Mouse (Mus musculus) thymus, postnatal 4 days (tissue): Measurements from ENCODE around the gene Slc26a10.
"Not testable (repeated sequence)": the region's sequence is repeated elsewhere in the genome, so short reads cannot be mapped to it uniquely, and the experiment has no call there.

Experiments used
- DNase-seq: peaks from one replicate; pipeline ENCODE4 v3.0.0; 2021

The Slc26a10 gene

GRCm38 (mm10) chr10:127160081-127160480 lies 20.4 kb downstream of the Slc26a10 start:
- no peak for DNase-seq

DNA sequence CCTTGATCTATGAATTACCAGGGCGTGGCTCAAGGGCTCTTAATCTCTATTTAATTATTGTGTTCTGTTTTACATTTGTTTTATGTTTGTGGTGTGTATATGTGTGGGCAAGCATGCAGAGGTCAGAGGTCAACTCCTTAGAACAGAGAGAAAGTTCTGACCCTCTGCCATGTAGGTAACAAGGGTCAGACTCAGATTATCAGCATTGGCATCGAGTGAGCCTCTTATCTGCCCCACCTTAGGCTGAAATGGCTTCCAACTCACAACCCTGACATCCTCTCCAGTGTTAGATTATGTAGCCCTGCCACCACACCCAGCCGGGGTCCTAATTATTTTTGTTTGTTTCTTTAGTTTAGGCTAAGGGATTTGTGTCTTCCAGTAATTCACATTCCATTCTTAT lies 22.0 kb downstream of the Slc26a10 start:
- DNase-seq = no peak

- DNase-seq = no peak
These were observed 23.9 kb downstream of the Slc26a10 start for GRCm38 (mm10) chr10:127156511-127156910.

DNA sequence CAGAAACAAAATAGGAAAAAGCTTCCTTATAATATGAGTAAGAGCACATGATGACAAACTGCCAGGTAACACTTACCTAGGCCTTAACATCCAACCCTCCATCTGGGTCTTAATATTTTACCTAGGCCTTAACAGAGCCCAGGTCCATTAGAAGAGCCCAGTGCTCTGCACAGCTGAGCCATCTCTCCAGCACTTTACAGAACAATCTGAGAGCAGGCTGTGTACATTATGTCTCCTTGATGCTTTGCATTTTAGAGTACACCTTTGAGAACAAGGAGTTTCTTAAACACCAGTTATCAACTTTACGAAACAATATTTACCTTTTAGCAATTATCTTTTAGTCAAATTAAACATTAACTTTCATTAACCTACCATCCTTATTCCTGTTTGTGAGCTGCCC lies 24.4 kb downstream of the Slc26a10 start:
- no peak for DNase-seq

- no peak for DNase-seq
These were observed 25.8 kb downstream of the Slc26a10 start for GRCm38 (mm10) chr10:127154652-127155051.

DNA sequence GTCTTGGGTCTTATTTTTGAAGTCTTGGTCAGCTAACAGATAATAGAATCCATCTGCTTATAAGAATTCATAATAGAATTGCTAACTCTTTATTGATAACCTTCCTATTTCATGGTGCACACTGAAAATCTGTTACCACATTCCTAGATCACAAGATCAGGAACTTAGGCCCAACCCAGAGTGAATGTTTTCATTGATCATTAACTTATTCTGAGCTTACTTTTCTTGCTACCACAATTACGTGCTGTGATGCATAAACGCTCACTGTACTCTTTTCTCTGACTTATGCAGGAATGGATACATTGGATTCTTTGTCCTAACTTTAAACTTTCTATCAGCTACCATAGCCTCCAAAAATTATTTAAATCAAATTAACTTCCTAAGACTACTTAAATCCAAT lies 26.2 kb downstream of the Slc26a10 start:
- DNase-seq = no peak

DNA sequence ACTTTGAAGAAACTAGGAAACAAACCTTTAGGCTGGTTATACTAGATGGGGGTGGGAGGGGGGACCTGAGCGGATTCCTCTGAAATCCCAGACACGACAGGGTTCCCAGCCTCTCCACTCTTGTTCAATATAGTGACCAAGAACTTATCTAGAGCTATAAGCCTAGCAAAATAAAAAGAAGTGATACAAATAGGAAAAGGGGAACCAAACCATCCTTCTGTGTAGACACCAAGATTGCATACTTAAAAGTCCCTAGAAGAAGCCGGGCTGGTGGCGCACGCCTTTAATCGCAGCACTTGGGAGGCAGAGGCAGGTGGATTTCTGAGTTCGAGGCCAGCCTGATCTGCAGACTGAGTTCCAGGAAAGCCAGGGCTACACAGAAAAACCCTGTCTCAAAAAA lies 27.1 kb downstream of the Slc26a10 start:
- no peak for DNase-seq

GRCm38 (mm10) chr10:127152556-127152955 lies 27.9 kb downstream of the Slc26a10 start:
- not testable (repeated sequence) for DNase-seq

- not testable (repeated sequence) for DNase-seq
These were observed 29.2 kb downstream of the Slc26a10 start for GRCm38 (mm10) chr10:127151233-127151632.

DNA sequence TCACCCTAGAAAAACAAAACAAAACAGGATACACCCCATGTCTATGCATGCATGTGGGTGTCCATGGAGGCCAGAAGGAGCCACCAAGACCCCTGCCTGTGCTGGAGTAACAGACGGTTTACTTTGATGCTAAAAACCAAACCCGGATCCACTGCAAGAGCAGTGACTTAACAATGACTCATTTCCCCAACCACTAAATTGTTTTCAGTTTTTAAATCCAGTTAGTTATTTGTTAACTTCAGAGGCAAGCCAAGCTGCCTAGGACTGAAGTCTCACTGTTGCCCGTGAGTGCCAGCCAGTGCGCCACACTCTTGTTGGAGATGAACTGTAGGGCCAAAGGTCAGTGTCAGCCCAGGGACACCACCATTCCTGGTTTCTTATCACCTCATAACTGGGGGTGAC lies 30.0 kb downstream of the Slc26a10 start:
- DNase-seq = no peak

DNA sequence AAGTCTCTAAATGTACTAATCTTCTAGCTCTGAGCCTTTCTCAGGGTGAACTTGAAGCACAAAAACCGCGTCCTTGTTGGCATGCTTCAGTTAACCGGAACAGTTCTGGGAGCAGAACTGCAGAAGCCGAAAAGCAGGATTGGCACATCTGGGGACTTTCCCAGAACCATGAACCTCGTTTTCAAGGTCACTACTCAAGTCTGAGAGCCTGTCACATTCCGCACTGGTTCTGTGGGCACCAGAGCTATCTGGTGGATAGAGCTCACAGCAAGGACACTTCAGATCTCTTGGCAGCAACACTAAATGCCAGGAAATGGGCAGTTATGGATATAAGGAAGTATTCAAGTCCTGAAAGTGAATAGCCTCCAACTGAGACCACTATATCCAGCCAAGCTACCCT lies 33.3 kb downstream of the Slc26a10 start:
- no peak for DNase-seq

GRCm38 (mm10) chr10:127145303-127145702 lies 35.1 kb downstream of the Slc26a10 start:
- no peak for DNase-seq

GRCm38 (mm10) chr10:127144536-127144935 lies 35.9 kb downstream of the Slc26a10 start:
- no peak for DNase-seq

GRCm38 (mm10) chr10:127143228-127143627 lies 37.2 kb downstream of the Slc26a10 start:
- no peak for DNase-seq

- DNase-seq = peak; percentile 58
These were observed 38.9 kb downstream of the Slc26a10 start for GRCm38 (mm10) chr10:127141500-127141899.

DNA sequence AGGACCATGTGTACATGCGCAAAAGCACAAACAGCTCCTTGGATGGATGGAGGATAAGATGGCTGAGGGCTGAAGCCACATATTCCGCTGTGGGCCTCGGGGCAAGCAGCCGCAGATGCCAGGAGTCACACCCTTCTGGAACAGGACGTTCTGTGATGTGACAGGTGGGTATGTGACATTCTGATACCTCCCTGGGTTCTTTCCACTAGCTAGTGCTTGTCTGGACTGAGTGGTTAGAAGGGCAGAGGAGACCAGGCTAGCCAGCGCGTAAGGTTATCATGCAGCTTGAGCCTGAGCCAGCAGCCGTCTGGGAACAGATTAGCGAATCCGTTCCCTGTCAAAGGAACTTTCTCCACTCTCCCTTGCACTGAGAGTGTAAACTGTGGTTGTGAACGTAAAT lies 39.5 kb downstream of the Slc26a10 start:
- no peak for DNase-seq

DNA sequence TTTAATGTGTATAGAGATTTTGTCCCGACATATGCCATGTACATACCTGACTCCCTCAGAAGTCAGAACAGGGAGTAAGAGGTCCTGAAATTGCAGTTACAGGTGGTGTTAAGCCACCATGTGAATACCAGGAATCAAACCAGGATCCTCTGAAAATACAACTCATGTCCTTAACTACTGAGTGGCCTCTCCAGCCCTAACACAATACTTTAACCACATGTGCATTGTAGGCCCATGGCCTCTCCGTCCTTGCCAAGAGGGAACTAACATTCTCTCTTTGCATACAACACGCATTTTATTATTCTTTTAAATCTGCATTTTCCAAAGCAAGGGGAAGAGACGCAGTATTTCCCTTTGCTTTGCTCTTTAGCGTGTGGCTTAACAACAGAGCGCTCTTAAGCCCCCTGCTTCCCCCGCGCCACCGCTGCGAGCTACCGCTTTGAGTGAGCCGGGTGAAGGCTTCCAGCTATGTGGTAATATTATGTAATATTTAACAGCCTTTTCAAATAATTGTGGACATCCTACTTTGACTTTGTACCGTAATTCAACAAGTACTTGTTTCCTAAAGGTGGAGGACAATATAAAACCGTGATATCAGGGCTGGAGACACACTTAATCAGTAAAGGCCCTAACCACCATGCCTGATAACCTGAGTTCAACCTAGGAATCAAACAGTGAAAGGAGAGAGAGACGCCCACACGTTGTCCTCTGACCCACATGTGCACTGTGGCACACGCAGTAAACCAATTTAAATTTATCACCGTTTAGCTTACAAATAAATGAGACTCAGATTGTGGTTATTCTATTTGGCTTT lies 41.9 kb downstream of the Slc26a10 start:
- no peak for DNase-seq

GRCm38 (mm10) chr10:127137896-127138295 lies 42.5 kb downstream of the Slc26a10 start:
- DNase-seq = no peak

GRCm38 (mm10) chr10:127136510-127136909 lies 43.9 kb downstream of the Slc26a10 start:
- DNase-seq = peak; percentile 51

DNA sequence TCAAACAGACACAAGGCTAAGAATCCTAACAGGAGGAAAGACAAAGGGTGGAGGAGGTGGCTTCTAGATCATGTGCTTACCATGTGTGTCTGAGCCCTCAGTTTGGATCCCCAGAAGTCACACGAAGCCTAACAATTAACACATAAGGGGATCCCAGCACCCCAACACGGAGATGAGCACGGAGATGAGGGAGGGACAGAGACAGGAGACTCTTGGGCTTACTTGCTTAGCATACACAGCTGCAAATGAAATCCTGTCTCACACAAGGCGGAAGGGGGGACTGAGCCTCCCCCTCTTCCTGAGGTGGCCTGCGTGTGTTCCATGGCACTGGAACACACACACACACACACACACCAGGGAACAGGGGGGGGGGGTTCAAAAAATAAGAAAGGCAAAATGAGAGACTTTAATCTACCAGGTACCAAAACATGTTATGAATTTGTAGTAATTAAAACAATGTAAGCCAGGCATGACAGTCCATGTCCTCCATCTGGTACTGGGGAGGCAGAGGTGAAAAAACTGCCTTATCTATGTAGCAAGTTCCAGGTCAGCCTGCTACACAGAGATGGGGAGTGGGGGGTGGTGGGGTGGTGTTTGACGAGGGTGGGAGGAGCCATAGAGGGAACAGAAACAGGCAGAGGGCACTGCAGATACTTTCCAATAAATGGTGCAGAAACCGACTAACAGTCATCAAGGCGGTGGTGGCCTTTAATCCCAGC lies 45.2 kb downstream of the Slc26a10 start:
- DNase-seq = peak; percentile 60

- DNase-seq = peak; percentile 39
These were observed 45.9 kb downstream of the Slc26a10 start for GRCm38 (mm10) chr10:127134394-127135035.

DNA sequence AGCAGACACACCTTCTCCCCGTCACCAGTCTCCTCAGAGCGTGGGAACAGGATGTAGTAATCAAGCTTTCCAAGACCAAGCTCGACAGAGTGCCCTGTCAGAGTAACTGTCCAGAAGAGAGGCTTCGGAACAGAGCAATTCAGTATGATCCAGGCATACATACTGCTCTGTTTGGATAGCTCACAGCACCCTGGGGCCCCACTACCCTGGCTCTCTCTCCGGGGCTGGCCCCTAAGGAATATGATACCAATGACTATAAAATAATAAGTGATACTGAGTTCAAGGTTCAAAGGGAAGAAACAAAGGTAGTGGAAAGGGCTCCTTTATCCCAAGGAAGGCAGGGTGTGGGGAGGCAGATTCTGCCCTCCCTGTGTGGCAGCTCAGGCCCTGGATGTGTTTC lies 48.0 kb downstream of the Slc26a10 start:
- DNase-seq = no peak

- no peak for DNase-seq
These were observed 51.0 kb downstream of the Slc26a10 start for GRCm38 (mm10) chr10:127129431-127129830.
